Mouse (Mus musculus) forebrain, embryonic 16.5 days (tissue): ENCODE measurements at regions not wholly inside any gene's neighbourhood (a gene's known extent, or its start where the extent isn't known, plus 50 kb on each side); places are given as distances from the start of the nearest gene placed in this dataset.

Experiments
- ATAC-seq: fragments of 200-750 bp; cut with Nextera tagmentation; 2 replicates; pipeline ENCODE4 v1.8.0; 2017; ENCODE audit warnings: mild to moderate bottlenecking, moderate library complexity
- H3K27ac ChIP-seq: fragments of 300-500 bp; sonication (generic); 2 replicates; pipeline ENCODE4 v1.5.1; 2014; ENCODE audit warnings: low read length, control low read depth
- H3K27me3 ChIP-seq: fragments of 300-500 bp; sonication (generic); replicated peaks from 2 replicates; pipeline ENCODE4 v1.6.1; 2014; ENCODE audit warnings: low read length; ENCODE audit not compliant: control insufficient read depth, insufficient read depth
- H3K36me3 ChIP-seq: fragments of 300-500 bp; sonication (generic); 2 replicates; pipeline ENCODE4 v1.6.1; 2014; ENCODE audit not compliant: control insufficient read depth, insufficient read depth
- H3K4me1 ChIP-seq: fragments of 300-500 bp; sonication (generic); replicated peaks from 2 replicates; pipeline ENCODE4 v1.6.1; 2014; ENCODE audit warnings: low read length; ENCODE audit not compliant: control insufficient read depth, insufficient read depth
- H3K4me2 ChIP-seq: fragments of 300-500 bp; sonication (generic); 2 replicates; pipeline ENCODE4 v1.6.1; 2014; ENCODE audit warnings: mild to moderate bottlenecking, low read length, control low read depth
- H3K4me3 ChIP-seq: fragments of 300-500 bp; sonication (generic); replicated peaks from 2 replicates; pipeline ENCODE4 v1.5.1; 2014; ENCODE audit warnings: mild to moderate bottlenecking, low read length, control low read depth
- H3K9ac ChIP-seq: fragments of 300-500 bp; sonication (generic); replicated peaks from 2 replicates; pipeline ENCODE4 v1.6.1; 2014; ENCODE audit warnings: low read depth, low read length, control low read depth
- H3K9me3 ChIP-seq: fragments of 300-500 bp; sonication (generic); 2 replicates; pipeline ENCODE4 v1.6.1; 2016; ENCODE audit warnings: low read length; ENCODE audit not compliant: control insufficient read depth
- WGBS: fragments of 180-500 bp; shearing (Covaris S2); extraction: QIAGEN DNeasy Blood & Tissue Kit; methylation state at CpG from one replicate; pipeline ENCODE4 v1.1.7; 2014; 5-methylcytosine and 5-hydroxymethylcytosine counted together

DNA sequence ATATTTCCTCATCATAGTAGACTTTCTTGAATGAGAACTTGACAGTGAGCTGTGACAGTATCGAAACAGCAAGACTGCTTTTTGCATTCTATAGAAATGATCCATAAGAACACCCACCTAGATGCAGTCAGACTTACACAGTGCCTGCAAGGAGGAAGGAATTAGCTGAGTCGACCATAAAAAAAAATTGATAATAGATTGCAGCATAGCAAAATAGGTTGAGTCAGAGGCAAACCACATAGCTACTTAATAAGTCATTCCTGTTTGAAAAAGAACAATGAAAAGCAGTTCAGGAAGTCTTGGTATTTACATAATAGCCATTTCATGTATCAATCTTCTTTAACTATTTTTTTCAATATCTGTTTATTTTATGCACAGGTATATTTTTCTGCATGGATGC is 591.9 kb upstream of the C030005K15Rik start:
- Histone ChIP-seq H3K9me3 (no peaks in the 10 kb centered on the region), H3K4me2 (no peak overlapping the region), H3K9ac (no peak overlapping the region), H3K4me3 (no peak overlapping the region), H3K4me1 (no peaks in the 10 kb centered on the region), H3K36me3 (no peaks in the 10 kb centered on the region), H3K27me3 (no peaks in the 10 kb centered on the region), H3K27ac (no peak overlapping the region)
- no peak for ATAC-seq
- 85% methylated on average over 2 of the region's 2 CpGs for WGBS

DNA sequence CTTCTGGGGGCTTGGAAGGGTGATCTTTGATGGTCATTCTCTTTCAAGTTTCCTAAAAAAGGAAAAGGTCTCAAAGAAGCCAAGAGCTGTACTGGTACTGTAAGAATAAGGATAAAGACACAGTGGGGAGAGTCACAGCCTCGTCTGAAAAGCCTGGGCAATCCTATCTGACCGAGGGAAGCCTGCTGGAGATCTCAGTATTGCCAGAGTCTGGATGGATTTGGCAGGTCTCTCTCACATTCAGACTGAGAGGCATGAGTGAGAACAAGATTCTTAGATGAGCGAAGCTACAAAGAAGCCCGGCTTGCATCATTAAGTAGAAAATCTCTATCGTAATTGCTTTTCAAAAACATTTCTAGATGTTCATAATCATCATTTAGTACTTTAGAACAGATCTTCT is 590.4 kb upstream of the Atp2b1 start:
- H3K4me2 ChIP-seq, result no peak overlapping the region
- H3K4me3 ChIP-seq, result no peak overlapping the region
- no peaks in the 10 kb centered on the region for H3K36me3 ChIP-seq
- no peak overlapping the region for H3K9ac ChIP-seq
- no peaks in the 10 kb centered on the region for H3K4me1 ChIP-seq
- no peak for ATAC-seq
- WGBS, result 86% methylated on average over 5 of the region's 5 CpGs
- H3K9me3 ChIP-seq, result no peaks in the 10 kb centered on the region
- H3K27me3 ChIP-seq, result no peaks in the 10 kb centered on the region
- no peak overlapping the region for H3K27ac ChIP-seq

DNA sequence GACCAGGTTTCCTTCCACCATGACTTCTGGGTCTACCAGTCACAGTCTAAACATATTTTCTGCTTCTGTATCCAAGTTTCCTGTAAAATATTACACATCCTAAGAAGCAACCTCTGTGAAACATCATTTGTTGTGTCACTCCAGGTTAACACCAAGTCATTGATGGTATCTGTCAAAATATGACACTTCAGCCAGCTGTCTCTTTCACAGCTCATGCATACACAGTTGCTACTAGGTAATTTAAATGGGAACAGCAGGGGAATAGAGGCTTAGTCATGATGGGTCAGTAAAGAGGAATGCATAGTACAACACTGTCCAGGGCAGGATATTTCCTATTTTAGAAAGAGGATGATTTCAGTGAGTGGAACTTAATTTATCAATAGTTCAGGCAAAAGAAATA is 589.6 kb upstream of the Atp2b1 start:
- Histone ChIP-seq H3K9me3 (no peaks in the 10 kb centered on the region), H3K4me3 (no peak overlapping the region), H3K27ac (no peak overlapping the region), H3K4me1 (no peaks in the 10 kb centered on the region), H3K4me2 (no peak overlapping the region), H3K36me3 (no peaks in the 10 kb centered on the region), H3K9ac (no peak overlapping the region), H3K27me3 (no peaks in the 10 kb centered on the region)
- ATAC-seq, result no peak

DNA sequence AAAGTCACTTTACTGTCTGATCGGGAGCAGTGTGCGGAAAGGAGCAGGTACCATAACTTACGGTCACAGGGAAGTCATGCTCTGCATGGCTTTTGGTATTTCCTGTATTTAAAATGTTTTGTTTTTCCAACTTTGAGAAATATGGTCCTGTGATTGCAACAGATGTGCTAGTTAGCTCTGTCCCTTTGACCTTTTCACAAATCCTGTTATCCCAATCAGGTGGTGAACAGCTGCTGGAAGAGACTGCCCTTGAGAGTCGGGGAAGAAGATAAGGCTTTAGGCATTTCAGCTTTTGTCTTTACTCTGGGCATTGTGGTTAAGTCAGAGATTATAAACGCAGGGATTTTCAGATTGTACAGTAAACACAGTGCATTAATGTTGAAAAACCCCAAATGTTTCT is 588.5 kb upstream of the Atp2b1 start:
- no peak overlapping the region for H3K9ac ChIP-seq
- 85% methylated on average over 5 of the region's 5 CpGs for WGBS
- H3K4me3 ChIP-seq, result no peak overlapping the region
- H3K36me3 ChIP-seq, result no peaks in the 10 kb centered on the region
- H3K4me2 ChIP-seq, result no peak overlapping the region
- ATAC-seq, result no peak
- no peaks in the 10 kb centered on the region for H3K4me1 ChIP-seq
- H3K27me3 ChIP-seq, result no peaks in the 10 kb centered on the region
- H3K9me3 ChIP-seq, result no peaks in the 10 kb centered on the region
- H3K27ac ChIP-seq, result no peak overlapping the region

DNA sequence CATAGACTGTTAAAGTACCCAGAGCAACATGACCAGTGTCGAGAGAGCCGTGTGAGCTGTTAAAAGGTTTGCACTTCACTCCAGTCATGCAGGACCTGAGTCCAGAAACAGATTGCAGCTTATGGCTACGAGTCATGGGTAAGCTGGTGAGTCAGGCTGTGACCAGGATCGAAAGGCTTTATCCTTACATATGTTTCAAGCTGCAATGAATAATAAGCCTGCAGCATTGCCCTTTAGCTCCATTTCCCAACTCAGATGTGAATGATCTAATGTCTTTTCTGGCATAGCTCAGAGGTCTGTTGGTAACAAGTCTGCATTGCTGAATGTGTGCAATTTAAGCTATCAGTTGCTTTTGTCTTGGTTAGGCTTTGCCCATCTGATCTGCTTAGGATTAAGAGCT is 581.5 kb upstream of the Atp2b1 start:
- WGBS, result 68% methylated on average over 4 of the region's 4 CpGs
- ATAC-seq, result no peak
- Histone ChIP-seq H3K9me3 (no peaks in the 10 kb centered on the region), H3K4me1 (0 out of 2 replicates have a peak, but pooled peaks cover 3% of the 10 kb centered on the region), H3K4me3 (no peak overlapping the region), H3K4me2 (no peak overlapping the region), H3K27me3 (no peaks in the 10 kb centered on the region), H3K36me3 (no peaks in the 10 kb centered on the region), H3K9ac (no peak overlapping the region), H3K27ac (no peak overlapping the region)

DNA sequence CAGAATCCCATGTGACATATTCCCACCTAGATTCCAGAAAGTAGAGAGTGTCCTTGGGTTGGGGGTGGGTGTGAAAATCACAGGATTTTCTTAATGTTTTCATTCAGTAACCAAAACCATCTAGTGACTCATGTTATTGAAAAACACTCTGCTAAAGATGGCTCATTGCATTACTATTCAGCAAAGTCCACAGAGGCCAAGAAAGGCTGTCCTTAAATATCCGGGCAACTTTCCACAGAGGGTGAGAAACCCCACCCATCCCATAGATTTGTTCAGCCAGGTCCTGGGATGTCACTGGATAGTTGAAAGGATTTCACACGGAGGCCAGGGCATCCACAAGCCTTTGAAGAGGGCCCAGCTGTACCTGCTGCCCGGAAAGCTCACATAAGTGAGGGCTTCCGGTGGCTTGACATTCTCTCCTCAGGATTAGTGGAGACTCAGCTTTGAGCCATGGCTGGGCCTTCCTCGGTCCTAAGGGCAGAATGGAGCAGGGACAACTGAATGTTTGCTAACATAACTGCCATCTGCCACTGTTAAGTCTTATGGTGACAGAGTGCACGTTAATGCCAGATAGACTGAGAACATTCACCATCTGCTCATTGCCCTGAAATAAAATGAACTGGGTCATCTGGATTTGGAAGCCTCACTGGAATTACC is 580.7 kb upstream of the Atp2b1 start:
- Histone ChIP-seq H3K9ac (no peak overlapping the region), H3K9me3 (no peaks in the 10 kb centered on the region), H3K4me1 (0 out of 2 replicates have a peak, but pooled peaks cover 3% of the 10 kb centered on the region), H3K27ac (no peak overlapping the region), H3K27me3 (no peaks in the 10 kb centered on the region), H3K4me3 (no peak overlapping the region), H3K36me3 (no peaks in the 10 kb centered on the region), H3K4me2 (no peak overlapping the region)
- 67% methylated on average over 6 of the region's 6 CpGs for WGBS
- ATAC-seq, result peak; percentile 50; the same call in 1 of the 2 replicates

DNA sequence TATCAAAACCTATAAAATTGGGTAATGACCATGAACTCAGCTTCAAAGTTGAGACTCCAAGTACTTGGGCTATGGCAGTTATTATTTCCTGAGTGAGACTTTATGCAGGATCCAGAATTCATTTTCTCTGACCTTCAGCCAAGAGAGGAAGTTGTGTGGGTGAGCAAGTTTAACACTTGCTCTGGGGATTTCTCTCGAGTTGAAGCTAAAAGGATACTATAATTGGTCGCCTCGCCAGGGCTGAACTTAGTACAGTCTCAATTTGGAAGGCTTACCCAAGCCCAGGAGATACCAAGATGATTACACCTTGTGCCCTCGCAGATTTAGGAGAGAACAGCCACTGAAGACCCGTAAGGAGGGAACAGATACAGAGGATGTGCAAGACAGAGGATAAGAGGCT is 570.4 kb upstream of the Atp2b1 start:
- H3K4me1 ChIP-seq, result no peaks in the 10 kb centered on the region
- no peak overlapping the region for H3K4me3 ChIP-seq
- H3K27me3 ChIP-seq, result no peaks in the 10 kb centered on the region
- no peak for ATAC-seq
- H3K4me2 ChIP-seq, result no peak overlapping the region
- 89% methylated on average over 5 of the region's 5 CpGs for WGBS
- H3K27ac ChIP-seq, result no peak overlapping the region
- no peak overlapping the region for H3K9ac ChIP-seq
- H3K36me3 ChIP-seq, result no peaks in the 10 kb centered on the region
- no peaks in the 10 kb centered on the region for H3K9me3 ChIP-seq

DNA sequence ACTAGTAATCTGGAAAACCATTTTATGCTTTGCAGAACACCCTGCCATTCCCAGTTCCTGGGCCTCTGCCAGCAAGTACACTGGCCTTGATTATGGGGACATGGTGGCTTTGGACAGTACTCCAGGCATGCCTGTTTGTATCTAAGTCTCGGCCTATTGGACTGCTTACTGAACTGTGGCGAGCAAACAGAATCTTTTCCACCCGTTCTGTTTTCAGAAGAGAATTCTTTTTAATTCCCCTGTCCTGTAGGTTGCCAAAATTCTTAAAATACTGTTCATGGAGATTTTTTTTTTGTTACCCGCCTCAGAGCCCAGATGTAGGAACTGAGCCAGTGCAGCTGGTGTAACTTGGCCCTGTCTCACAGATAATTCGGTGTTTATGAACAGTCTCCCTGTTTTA is 564.7 kb upstream of the Atp2b1 start:
- WGBS, result 39% methylated on average over 5 of the region's 5 CpGs
- ATAC-seq, result peak; percentile 81

DNA sequence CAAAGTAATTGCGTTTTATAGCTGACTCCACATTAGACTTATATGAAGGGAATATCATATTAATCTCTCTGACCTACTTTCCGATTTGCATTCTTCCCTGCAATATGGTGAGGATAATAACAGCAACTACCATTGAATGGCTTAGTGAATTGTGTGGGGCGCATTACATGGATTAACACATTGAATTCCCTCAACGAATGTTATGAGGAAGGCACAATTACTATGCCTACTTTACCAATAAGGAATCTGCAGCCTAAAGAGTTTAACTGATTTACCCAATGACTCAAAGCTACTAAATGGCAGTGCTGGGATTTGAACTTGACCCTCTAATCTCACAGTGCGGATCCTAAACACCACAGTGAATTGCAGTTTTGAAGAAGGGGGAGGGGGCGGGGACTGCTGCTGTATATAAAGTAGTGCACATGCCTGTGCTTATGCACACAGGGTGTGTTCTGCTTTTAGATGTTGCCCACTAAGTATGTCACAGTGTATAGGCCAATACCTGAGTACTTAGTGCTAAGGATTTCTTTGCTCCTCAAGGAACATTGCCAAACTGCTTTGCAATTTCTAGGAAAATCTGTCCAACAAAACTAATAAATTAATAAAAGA is 563.8 kb upstream of the Atp2b1 start:
- no peak for ATAC-seq
- H3K4me1 ChIP-seq, result peaks cover 7% of the 10 kb centered on the region; the same call in 1 of the 2 replicates
- H3K9ac ChIP-seq, result no peak overlapping the region
- no peaks in the 10 kb centered on the region for H3K36me3 ChIP-seq
- WGBS, result 82% methylated on average over 6 of the region's 6 CpGs
- H3K4me3 ChIP-seq, result no peak overlapping the region
- no peaks in the 10 kb centered on the region for H3K9me3 ChIP-seq
- no peak overlapping the region for H3K27ac ChIP-seq
- H3K27me3 ChIP-seq, result no peaks in the 10 kb centered on the region
- H3K4me2 ChIP-seq, result no peak overlapping the region

More for the DNA sequence above, 564.7 kb upstream of the Atp2b1 start:
- H3K27me3 ChIP-seq, result no peaks in the 10 kb centered on the region
- no peak overlapping the region for H3K4me2 ChIP-seq
- peaks cover 7% of the 10 kb centered on the region; the same call in 1 of the 2 replicates for H3K4me1 ChIP-seq
- H3K27ac ChIP-seq, result no peak overlapping the region
- no peak overlapping the region for H3K9ac ChIP-seq
- H3K4me3 ChIP-seq, result no peak overlapping the region
- H3K9me3 ChIP-seq, result no peaks in the 10 kb centered on the region
- H3K36me3 ChIP-seq, result no peaks in the 10 kb centered on the region
